Mouse (Mus musculus) C2C12 (cell line): ENCODE measurements around the gene Aprt. TPM values are rescaled to one million over a fixed set of nuclear protein-coding genes. Genes with fewer than 3 reads are reported as not detected.

Experiments used
- H3K27me3 ChIP-seq: one replicate; pipeline ENCODE4 v1.6.1; 2011; ENCODE audit not compliant: control insufficient read depth, insufficient read depth, insufficient read length
- H3K36me3 ChIP-seq: one replicate; pipeline ENCODE4 v1.6.1; 2011; ENCODE audit not compliant: control insufficient read depth, insufficient read depth
- H3K4me3 ChIP-seq: one replicate; pipeline ENCODE4 v1.5.1; 2011; ENCODE audit warnings: mild to moderate bottlenecking, control low read depth; ENCODE audit not compliant: poor library complexity, insufficient read depth, severe bottlenecking
- H3K79me2 ChIP-seq: one replicate; pipeline ENCODE4 v1.6.1; 2011; ENCODE audit not compliant: control insufficient read depth, insufficient read depth
- H3K79me3 ChIP-seq: one replicate; pipeline ENCODE4 v1.6.1; 2011; ENCODE audit warnings: low read depth, control low read depth
- H3ac ChIP-seq: one replicate; pipeline ENCODE3; 2011; ENCODE audit warnings: low read depth; ENCODE audit not compliant: control insufficient read depth, insufficient read length
- CEBPB ChIP-seq: IDR thresholded peaks from one replicate; pipeline ENCODE4 v1.6.1; 2011; ENCODE audit warnings: low read depth, mild to moderate bottlenecking, control low read depth, moderate library complexity
- CTCF ChIP-seq: IDR thresholded peaks from one replicate; pipeline ENCODE4 v1.5.1; 2011; ENCODE audit not compliant: control insufficient read depth, insufficient read depth, insufficient read length
- FOSL1 ChIP-seq: IDR thresholded peaks from one replicate; pipeline ENCODE4 v1.8.0; 2011; ENCODE audit warnings: mild to moderate bottlenecking, low read length; ENCODE audit not compliant: poor library complexity, insufficient read depth, severe bottlenecking
- MAX ChIP-seq: IDR thresholded peaks from one replicate; pipeline ENCODE4 v1.6.1; 2011; ENCODE audit warnings: mild to moderate bottlenecking, control low read depth
- MYOD1 ChIP-seq: IDR thresholded peaks from one replicate; pipeline ENCODE4 v1.6.1; 2011; ENCODE audit warnings: low read depth; ENCODE audit not compliant: control insufficient read depth, insufficient read length
- MYOG ChIP-seq: IDR thresholded peaks from one replicate; pipeline ENCODE4 v1.6.1; 2011; ENCODE audit not compliant: control insufficient read depth, insufficient read length; ENCODE audit errors: extremely low read depth
- USF1 ChIP-seq: IDR thresholded peaks from one replicate; pipeline ENCODE4 v1.6.1; 2011; ENCODE audit warnings: low read depth, mild to moderate bottlenecking, control low read depth, moderate library complexity
- polyA plus RNA-seq: library from polyadenylated mRNA; unstranded; fragments of >200 nt; fragmentation: generic; extraction: Trizol; gene quantifications from one replicate; pipeline ENCODE4 v1.2.1, GENCODE M21; 2012; ENCODE audit warnings: missing spikeins

The Aprt gene
- polyA plus RNA-seq, 1 experiment: 615 TPM

DNA sequence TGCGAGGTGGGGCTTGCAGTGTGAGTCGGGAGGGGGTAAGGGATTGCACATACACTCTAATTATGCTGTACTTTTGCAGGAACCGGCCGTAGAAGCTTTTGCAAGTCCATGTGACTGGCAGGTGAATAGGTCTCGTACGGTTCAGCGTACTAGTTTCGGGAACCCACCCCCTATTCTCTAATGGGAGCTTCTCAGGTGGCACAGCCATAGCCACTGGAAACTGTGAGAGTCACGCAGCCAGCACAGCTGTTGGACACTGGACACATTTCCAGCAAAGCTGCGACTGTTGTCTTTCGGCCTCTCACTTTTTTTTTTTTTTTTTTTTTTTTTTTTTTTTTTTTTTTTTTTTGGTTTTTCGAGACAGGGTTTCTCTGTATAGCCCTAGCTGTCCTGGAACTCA is 30.1 kb upstream of the Aprt start:
- TF ChIP-seq CEBPB (no peak), MYOD1 (no peak), MYOG (no peak), CTCF (no peak), FOSL1 (no peak), USF1 (no peak), MAX (no peak)
- H3K79me3 ChIP-seq: no peaks in the 10 kb centered on the region
- no peak overlapping the region for H3K4me3 ChIP-seq
- no peak overlapping the region for H3ac ChIP-seq
- H3K79me2 ChIP-seq: no peaks in the 10 kb centered on the region
- H3K27me3 ChIP-seq: no peaks in the 10 kb centered on the region
- no peaks in the 10 kb centered on the region for H3K36me3 ChIP-seq

GRCm38 (mm10) chr8:122605367-122605766 is 28.7 kb upstream of the Aprt start:
- H3K79me3 ChIP-seq: no peaks in the 10 kb centered on the region
- no peaks in the 10 kb centered on the region for H3K36me3 ChIP-seq
- no peak overlapping the region for H3K4me3 ChIP-seq
- H3K79me2 ChIP-seq: no peaks in the 10 kb centered on the region
- no peak for TF ChIP-seq MYOD1
- no peak for TF ChIP-seq CTCF
- no peaks in the 10 kb centered on the region for H3K27me3 ChIP-seq
- H3ac ChIP-seq: no peak overlapping the region

GRCm38 (mm10) chr8:122604640-122605039 is 27.9 kb upstream of the Aprt start:
- no peaks in the 10 kb centered on the region for H3K79me2 ChIP-seq
- H3ac ChIP-seq: no peak overlapping the region
- peaks cover 6% of the 10 kb centered on the region for H3K36me3 ChIP-seq
- no peak overlapping the region for H3K4me3 ChIP-seq
- TF ChIP-seq CEBPB: no peak
- no peak for TF ChIP-seq MYOD1
- no peak for TF ChIP-seq CTCF
- no peak for TF ChIP-seq MYOG
- no peak for TF ChIP-seq USF1
- no peak for TF ChIP-seq FOSL1
- TF ChIP-seq MAX: no peak
- no peaks in the 10 kb centered on the region for H3K79me3 ChIP-seq
- no peaks in the 10 kb centered on the region for H3K27me3 ChIP-seq

DNA sequence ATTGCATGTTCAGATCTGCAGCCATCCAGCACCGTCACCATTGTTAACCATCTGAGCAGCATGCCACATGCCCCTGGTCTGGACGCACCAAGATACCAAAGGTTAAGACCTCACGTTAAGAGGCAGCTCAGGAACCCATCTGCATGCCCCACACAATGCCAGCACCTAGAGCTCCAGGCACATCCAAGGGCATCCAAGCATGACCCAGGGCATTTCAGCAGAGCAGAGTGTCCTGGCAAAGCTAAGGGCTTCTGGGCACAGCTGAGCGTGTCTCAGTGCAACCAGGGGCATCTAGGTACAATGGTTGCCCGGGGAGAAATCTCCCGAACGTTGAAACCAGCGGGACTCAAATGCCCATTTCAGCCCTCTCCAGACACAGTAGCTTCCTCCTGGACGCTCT is 24.0 kb upstream of the Aprt start:
- no peak for TF ChIP-seq MAX
- no peak for TF ChIP-seq CTCF
- no peak for TF ChIP-seq FOSL1
- no peak for TF ChIP-seq MYOG
- TF ChIP-seq MYOD1: no peak
- TF ChIP-seq USF1: no peak
- TF ChIP-seq CEBPB: no peak

GRCm38 (mm10) chr8:122596031-122596430 is 19.3 kb upstream of the Aprt start:
- Histone ChIP-seq H3ac (no peak overlapping the region), H3K79me2 (no peaks in the 10 kb centered on the region), H3K27me3 (no peaks in the 10 kb centered on the region), H3K79me3 (no peaks in the 10 kb centered on the region), H3K36me3 (peaks cover 7% of the 10 kb centered on the region), H3K4me3 (no peak overlapping the region)
- TF ChIP-seq USF1: no peak
- TF ChIP-seq CTCF: no peak
- TF ChIP-seq FOSL1: no peak
- no peak for TF ChIP-seq CEBPB
- no peak for TF ChIP-seq MAX
- TF ChIP-seq MYOG: no peak
- no peak for TF ChIP-seq MYOD1

More for the DNA sequence above, 24.0 kb upstream of the Aprt start:
- no peaks in the 10 kb centered on the region for H3K79me2 ChIP-seq
- no peaks in the 10 kb centered on the region for H3K27me3 ChIP-seq
- no peak overlapping the region for H3K4me3 ChIP-seq
- H3K36me3 ChIP-seq: peaks cover 7% of the 10 kb centered on the region
- no peak overlapping the region for H3ac ChIP-seq
- H3K79me3 ChIP-seq: no peaks in the 10 kb centered on the region

- Histone ChIP-seq H3K79me2 (no peaks in the 10 kb centered on the region), H3K4me3 (no peak overlapping the region), H3K79me3 (no peaks in the 10 kb centered on the region), H3K27me3 (no peaks in the 10 kb centered on the region), H3ac (no peak overlapping the region), H3K36me3 (no peaks in the 10 kb centered on the region)
- TF ChIP-seq USF1 (no peak), MAX (no peak), MYOD1 (no peak), CEBPB (no peak), MYOG (no peak), FOSL1 (no peak), CTCF (no peak)
These were observed 17.2 kb upstream of the Aprt start for GRCm38 (mm10) chr8:122593783-122594507.
